Mouse (Mus musculus) erythroblast, embryonic 14.5 days (primary cell): ENCODE results near the gene Nell1.

Experiments used
- GATA1 ChIP-seq: IDR thresholded peaks from 2 replicates; pipeline ENCODE4 v1.6.1; 2012; ENCODE audit warnings: low read length, inconsistent platforms, mixed read lengths
- TAL1 ChIP-seq: IDR thresholded peaks from 3 replicates; pipeline ENCODE4 v1.6.1; 2012; ENCODE audit warnings: low read length, inconsistent platforms, mixed read lengths

- TF ChIP-seq GATA1, result no peak
- TF ChIP-seq TAL1, result no peak
Measured at GRCm38 (mm10) chr7:49928571-49928970, 46.1 kb upstream of the Nell1 start.
